Mouse (Mus musculus) spleen, adult 10 weeks (tissue): ENCODE data around the gene Krtap19-1. TPM values are rescaled to one million over a fixed set of nuclear protein-coding genes. Genes with fewer than 3 reads are reported as not detected.

Source experiments
- polyA plus RNA-seq: library from polyadenylated mRNA; stranded (reverse); fragments of 350-450 nt; fragmentation: Illumina TruSeq; extraction: RNeasy Lipid Tissue Mini Kit (QIAGEN cat#74804); gene quantifications from one replicate; pipeline ENCODE4 v1.2.3, GENCODE M21; 2015; ENCODE audit warnings: low replicate concordance; ENCODE audit not compliant: insufficient read depth

Krtap19-1 gene
- not detected for polyA plus RNA-seq

DNA sequence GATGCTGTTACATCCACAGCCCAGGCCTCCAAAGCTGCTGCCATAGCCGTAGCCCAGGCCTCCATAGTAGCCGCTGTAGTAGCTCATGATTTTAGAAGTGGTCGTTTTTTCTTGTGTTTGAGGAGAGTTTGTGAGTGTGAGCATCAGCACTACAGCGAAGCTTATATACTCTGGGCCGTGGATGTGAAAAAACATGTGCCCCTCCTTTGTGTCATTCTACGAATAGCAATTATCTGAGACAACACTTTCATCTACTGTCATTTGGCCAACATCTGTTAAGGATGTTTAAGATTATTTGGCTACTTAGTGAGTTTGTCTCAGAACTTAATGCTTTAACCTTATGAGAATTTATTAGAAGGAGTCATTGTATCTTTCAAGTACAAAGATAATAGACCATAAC lies at the start of gene Krtap19-1:
Gene Krtap19-1 (minus strand): TSS at position 101 of the 400 bp plus-strand sequence.

DNA sequence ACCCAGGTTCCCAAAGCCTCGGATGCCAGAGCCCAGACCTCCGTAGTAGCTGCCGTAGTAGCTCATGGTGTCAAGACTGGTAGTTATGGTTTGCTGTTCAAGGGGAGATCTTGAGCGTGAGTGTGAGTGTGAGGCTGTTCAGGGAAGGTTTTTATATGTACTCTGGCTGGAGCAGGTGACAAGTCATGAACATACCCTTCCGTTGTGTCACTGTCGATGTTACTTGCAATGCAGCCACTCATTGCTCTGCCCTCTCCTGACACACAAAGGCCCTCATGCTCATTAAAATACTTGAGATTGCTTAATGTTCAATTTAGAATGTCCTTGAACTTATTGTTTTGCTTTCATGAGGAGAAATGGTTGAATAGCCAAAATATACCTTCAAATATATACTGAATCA lies 27.1 kb upstream of the Krtap19-1 start, which contains the start of gene Krtap19-5:
Gene Krtap19-5 (minus strand): TSS at position 101 of the 400 bp plus-strand sequence.

DNA sequence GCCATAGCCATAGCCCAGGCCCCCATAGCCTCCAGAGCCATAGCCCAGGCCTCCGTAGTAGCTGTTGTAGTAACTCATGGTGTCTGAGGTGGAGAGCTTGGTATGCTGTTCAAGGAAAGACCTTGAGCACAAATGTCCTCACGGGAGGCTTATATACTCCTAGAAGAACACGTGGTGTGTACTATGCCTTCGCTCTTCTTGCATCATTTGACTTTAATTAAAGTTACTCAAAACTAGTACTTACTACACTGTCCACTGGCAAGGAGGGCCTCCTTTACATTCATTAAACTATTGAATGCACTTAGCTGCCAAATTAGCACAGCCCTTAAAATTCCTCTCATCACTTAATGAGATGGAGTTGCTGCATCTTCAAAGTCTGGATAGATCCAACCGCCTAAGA lies 15.8 kb upstream of the Krtap19-1 start, which contains the start of gene Krtap19-4:
Gene Krtap19-4 (minus strand): TSS at position 101 of the 400 bp plus-strand sequence.

DNA sequence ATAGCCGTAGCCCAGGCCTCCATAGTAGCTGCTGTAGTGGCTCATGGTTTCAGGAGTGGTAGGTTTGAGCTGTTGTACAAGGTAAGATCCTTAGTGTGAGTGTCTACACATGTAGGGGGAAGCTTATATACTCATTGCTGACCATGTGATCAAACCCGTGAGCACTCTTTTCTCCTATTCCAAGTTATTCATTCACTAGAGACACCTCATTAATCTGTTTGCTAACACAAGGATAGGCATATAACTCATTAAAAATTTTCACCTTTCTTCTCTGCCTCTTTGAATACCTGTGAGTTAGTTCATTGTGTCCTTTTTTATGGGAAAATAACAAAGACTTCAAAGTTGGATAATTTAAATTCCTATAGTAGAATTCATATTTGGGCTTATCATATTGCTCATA lies 8.7 kb upstream of the Krtap19-1 start, which contains the start of gene Krtap19-3:
Gene Krtap19-3 (minus strand): TSS at position 101 of the 400 bp plus-strand sequence.

DNA sequence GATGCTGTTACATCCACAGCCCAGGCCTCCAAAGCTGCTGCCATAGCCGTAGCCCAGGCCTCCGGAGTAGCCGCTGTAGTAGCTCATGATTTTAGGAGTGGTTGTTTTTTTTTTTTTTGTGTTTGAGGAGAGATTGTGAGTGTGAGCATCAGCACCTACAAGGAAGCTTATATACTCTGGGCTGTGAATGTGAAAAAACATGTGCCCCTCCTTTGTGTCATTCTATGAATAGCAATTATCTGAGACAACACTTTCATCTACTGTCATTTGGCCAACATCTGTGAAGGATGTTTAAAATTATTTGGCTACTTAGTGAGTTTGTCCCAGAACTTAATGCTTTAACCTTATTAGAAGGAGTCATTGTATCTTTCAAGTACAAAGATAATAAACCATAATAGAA lies 5.0 kb upstream of the Krtap19-1 start, which contains the start of gene Krtap19-2:
Gene Krtap19-2 (minus strand): TSS at position 101 of the 400 bp plus-strand sequence.

DNA sequence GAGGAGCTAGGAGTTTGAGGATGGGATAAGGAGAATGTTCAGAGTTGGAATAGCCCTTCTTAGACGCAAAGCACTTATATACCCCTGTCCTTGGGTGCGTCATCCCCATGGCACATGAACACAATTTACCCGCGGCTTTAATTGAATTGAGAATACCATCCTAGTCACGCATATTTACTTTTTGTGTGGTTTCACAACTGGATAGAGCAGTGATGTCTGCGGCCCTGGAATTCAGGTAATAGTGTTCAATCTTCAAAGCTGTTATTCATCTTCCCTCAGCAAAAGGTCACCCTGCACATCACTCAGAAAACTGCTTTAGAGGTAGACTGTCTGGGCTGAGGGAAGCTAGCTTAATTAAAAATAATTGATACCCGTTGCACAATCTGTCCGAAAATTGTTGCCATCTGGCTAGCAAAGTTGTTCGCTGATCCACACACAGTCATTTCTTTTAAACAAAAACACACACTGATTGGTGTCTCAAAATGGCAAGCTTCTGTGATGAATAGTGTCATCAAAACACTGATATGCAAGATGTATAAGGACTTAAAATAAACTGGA lies 43.0 kb downstream of the Krtap19-1 start, which contains the start of gene Krtap14:
Gene Krtap14 (minus strand): TSS at position 51 of the 558 bp plus-strand sequence.

DNA sequence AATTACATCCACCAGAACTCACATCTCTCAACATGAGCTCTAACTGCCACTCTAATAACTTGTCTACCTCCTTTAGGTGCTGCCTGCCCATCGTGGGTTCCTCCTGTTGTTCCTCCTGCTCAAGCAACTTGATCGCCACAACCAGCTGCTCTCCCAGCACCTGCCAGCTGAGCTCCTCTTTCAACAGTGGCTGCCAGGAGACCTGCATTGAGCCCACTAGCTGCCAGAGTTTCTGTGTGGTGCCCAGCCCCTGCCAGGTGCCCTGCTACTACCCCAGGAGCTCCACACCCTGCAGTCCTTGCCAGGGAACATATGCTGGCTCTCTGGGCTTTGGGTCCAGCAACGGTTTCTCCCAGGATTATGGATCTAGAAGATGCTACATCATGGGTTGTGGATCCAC lies 49.1 kb downstream of the Krtap19-1 start, which contains the start of gene Krtap15:
Gene Krtap15 (plus strand): TSS at position 150 of the 400 bp plus-strand sequence.

Other genes with a start within 250 kb of the Krtap19-1 start
- gene 2310079G19Rik, start 241.7 kb downstream of the Krtap19-1 start, polyA plus RNA-seq = not detected
- not detected for gene Krtap26-1, start 221.6 kb downstream of the Krtap19-1 start, polyA plus RNA-seq
- gene Krtap27-1, start 197.7 kb downstream of the Krtap19-1 start, polyA plus RNA-seq = not detected
- gene 2310061N02Rik, start 161.4 kb downstream of the Krtap19-1 start, polyA plus RNA-seq = not detected
- gene Krtap13-1, start 140.5 kb downstream of the Krtap19-1 start, polyA plus RNA-seq = not detected
- gene Krtap13, start 117.8 kb downstream of the Krtap19-1 start, polyA plus RNA-seq = not detected
- gene 2310034C09Rik, start 110.6 kb downstream of the Krtap19-1 start, polyA plus RNA-seq = not detected
- gene 2310057N15Rik, start 95.2 kb downstream of the Krtap19-1 start, polyA plus RNA-seq = not detected
- not detected for gene Gm5965, start 91.5 kb downstream of the Krtap19-1 start, polyA plus RNA-seq
- not detected for gene Gm20741, start 57.2 kb downstream of the Krtap19-1 start, polyA plus RNA-seq
- not detected for gene Krtap15, start 49.2 kb downstream of the Krtap19-1 start, polyA plus RNA-seq
- gene Krtap14, start 43.3 kb downstream of the Krtap19-1 start, polyA plus RNA-seq = not detected
- gene Krtap19-2, start 4.9 kb upstream of the Krtap19-1 start, polyA plus RNA-seq = not detected
- gene Krtap19-3, start 8.6 kb upstream of the Krtap19-1 start, polyA plus RNA-seq = not detected
- gene Krtap19-4, start 15.7 kb upstream of the Krtap19-1 start, polyA plus RNA-seq = not detected
- not detected for gene Krtap19-5, start 27.0 kb upstream of the Krtap19-1 start, polyA plus RNA-seq
- gene Krtap19-9b, start 62.9 kb upstream of the Krtap19-1 start, polyA plus RNA-seq = not detected
- not detected for gene Krtap16-3, start 93.5 kb upstream of the Krtap19-1 start, polyA plus RNA-seq
- gene Krtap22-2, start 141.3 kb upstream of the Krtap19-1 start, polyA plus RNA-seq = not detected
- not detected for gene Gm10229, start 145.9 kb upstream of the Krtap19-1 start, polyA plus RNA-seq
- gene Krtap6-1, start 162.3 kb upstream of the Krtap19-1 start, polyA plus RNA-seq = not detected
- not detected for gene Gm10228, start 172.1 kb upstream of the Krtap19-1 start, polyA plus RNA-seq
- not detected for gene Krtap6-5, start 178.5 kb upstream of the Krtap19-1 start, polyA plus RNA-seq
- not detected for gene 1110025L11Rik, start 194.6 kb upstream of the Krtap19-1 start, polyA plus RNA-seq
- not detected for gene Krtap6-3, start 214.6 kb upstream of the Krtap19-1 start, polyA plus RNA-seq